Mouse (Mus musculus) skeletal muscle tissue, adult 2 months (tissue): ENCODE measurements around the gene Map4.

Experiments
- DNase-seq: peaks from one replicate; pipeline ENCODE4 v3.0.0-alpha.2; 2012; ENCODE audit warnings: low read depth, low spot score

Gene Map4

DNA sequence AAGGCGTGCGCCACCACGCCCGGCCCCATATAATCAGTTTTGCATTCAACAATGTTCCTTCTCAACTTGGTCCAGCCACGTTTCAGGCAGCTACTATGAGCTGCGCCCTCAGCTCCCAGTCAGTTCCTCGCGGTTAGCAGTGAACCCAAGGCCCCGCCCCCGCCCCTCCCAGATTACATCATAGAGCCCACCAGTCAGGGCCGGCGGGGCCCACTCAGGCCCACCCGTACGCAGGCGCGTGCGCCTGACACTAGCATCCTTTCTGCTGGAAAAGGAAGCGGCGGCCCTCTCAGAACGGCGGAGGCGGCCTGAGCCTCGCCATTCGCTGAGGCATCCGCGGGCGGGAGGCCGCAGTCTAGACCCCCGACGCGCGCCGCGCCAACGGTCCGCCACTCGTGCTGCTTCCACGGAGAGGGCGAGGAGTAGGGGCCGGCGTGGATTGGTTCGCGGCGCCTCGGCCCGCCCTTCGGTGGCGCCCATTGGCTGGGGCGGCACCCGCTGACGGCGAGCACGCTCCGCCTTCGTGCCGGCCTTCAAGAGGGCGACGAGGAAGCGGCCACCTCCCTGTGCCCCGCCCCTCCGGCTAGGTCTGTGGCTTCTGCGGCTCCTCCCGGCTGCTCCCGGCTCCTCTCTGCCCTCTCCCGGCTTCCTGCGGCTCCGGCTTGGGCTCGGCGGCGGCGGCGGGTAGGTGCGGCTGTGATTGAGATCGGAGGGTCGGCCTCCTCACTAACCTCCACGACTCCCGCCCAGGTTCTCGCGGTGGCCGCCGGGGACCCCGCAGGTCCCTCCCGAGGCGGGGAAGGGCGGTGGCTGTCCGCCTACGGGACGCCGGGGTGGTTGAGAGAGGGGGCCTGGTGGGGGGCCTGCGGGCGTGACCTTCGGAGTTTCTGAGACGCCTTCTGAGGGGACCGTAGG lies at the start of gene Map4:
Gene Map4, plus strand, starts transcription at position 204 of the 915 bp plus-strand sequence.
- DNase-seq = peak; percentile 97

DNA sequence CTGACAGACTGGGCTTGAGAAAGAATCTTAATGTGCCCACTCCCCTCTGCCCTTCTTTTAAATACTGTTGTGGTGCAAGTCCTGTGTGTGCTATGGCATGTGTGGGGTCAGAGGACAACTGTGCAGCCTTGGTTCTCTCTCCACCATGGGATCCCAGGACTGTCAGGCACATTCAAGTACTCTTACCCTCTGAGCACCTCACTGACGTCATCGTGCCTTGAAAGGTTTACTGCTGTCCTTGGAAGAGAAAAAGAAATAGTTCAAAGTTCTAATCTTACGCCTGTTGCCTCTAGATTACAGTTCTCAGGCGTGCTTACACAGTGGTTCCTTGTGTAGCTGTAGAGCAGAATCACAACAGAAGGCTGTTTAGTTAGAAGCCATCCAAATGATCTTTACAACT lies 45.0 kb upstream of the Map4 start:
- no peak for DNase-seq

- DNase-seq = no peak
These were observed 43.9 kb upstream of the Map4 start for GRCm38 (mm10) chr9:109887321-109887720.

DNA sequence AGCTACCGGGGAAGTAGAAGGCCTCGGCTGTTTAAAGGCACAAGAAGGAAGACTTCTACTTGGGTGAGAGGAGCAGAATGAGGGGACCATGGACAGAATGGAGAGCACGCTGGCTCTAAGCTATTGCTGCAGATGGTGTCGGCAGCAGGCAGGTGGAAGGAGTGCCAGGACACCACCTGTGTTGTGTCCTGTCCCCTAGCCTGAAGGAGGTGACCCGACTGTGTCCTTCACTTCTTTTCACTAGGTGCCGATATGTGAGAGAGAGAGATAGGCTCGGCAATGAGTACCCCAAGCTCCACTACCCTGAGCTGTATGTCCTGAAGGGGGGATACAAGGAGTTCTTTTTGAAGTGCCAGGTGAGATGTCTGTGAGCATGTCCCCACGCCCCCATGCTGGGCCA lies 39.8 kb upstream of the Map4 start:
- no peak for DNase-seq

DNA sequence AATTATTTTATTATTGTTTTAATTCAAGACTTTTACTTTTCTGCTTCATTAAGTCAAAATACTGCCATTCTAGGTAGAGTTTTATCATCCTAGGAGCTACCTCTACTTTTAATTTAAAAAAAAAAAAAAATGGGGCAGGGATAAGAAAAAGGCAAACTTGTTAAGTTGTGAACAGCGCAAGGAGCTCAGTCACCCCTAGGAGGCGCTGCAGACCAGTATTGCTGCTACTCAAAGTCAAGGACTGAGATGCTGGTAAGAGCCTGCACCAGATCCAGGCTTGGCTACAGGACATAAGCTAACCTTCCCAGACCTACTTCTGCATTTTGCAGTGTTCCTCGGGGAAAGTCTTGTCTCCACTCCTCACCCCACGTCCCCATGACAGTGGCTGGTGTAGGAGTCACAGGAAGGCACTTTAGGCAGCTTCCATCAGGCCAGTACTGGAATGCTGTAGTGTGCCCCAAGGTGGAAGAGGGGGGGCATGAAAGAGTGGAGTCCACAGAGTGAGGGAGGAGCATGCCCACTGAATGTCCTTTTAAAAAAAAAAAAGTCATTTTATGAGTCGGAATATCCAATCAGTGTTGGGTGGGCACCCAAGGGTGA lies 38.5 kb upstream of the Map4 start:
- DNase-seq = peak; percentile 82

DNA sequence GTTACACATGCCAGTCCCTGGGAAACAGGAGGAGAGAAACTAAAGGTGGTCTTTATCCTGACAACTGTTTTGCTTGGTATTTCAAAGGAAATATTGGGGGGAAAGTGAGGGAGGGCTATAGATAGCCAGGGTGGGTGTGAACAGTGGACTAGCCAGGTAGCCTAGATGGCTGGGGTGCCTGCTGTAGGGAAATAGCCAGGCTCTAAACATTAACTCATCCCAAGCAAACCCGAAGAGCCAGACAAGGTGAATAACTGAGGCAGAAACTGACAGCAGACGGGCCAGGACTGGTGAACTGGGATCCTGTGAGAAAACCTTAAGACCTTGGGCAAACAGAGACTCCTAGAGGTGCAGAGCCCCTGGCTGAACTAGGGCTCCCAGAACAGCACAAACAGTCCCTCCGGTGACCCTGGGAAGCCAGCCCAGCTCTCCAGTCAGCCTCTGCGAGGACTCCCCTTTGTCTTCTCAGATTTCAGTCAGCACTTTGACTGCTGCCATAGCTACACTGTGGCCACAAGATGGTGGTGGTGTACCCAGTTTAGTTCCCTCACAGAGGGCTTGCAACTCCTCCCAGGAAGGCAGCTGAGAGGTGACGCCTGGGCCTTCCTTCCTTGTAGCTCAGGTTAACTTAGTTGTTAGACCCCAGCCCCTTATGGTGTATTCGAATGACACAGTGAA lies 36.7 kb upstream of the Map4 start:
- peak; percentile 92 for DNase-seq

GRCm38 (mm10) chr9:109895593-109895992 lies 35.7 kb upstream of the Map4 start:
- DNase-seq = peak; percentile 57

GRCm38 (mm10) chr9:109896253-109897150 lies 34.8 kb upstream of the Map4 start:
- DNase-seq = peak; percentile 88

GRCm38 (mm10) chr9:109898027-109898426 lies 33.2 kb upstream of the Map4 start:
- DNase-seq = peak; percentile 77

- DNase-seq = no peak
These were observed 31.9 kb upstream of the Map4 start for GRCm38 (mm10) chr9:109899361-109899760.

- no peak for DNase-seq
These were observed 31.5 kb upstream of the Map4 start for GRCm38 (mm10) chr9:109899774-109900173.

DNA sequence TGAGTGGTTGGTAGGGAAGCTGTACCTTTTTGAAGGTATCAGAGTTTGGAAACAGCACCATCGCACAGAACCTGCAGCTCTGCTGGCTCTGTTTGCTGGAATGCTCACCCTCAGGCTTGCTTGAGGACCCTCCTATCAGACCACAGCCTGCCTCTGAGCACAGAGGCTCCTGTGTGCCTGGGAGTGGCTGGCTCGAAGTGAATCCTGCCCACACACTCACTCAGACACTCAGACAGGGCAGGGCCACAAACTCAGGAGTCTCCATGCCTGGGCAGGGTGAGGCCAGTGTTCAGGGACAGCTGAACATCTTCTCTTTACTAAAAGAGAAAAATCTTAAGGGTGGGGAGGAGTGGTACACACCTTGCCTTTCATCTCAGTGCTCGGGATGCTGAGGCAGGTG lies 30.7 kb upstream of the Map4 start:
- no peak for DNase-seq

DNA sequence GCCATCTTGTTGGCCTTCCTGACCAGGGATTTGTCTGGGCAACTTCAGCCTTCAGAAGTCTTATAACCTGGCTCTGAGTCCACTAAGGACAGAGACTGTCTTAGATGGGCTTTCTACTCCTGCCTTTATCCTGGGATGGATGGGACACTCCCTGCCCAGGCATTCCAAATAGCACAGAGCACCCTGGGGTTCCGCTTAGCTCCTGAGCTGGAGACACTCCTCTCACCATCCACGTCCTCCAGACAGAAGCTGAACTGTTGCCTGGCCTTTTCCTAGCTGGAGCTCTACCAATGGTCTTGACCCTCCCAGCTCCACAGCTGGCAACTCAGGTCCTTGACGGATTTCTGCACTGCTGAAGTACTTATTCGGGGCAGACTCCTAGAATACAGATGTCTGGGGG lies 29.0 kb upstream of the Map4 start:
- DNase-seq = no peak

GRCm38 (mm10) chr9:109902740-109903139 lies 28.5 kb upstream of the Map4 start:
- no peak for DNase-seq

DNA sequence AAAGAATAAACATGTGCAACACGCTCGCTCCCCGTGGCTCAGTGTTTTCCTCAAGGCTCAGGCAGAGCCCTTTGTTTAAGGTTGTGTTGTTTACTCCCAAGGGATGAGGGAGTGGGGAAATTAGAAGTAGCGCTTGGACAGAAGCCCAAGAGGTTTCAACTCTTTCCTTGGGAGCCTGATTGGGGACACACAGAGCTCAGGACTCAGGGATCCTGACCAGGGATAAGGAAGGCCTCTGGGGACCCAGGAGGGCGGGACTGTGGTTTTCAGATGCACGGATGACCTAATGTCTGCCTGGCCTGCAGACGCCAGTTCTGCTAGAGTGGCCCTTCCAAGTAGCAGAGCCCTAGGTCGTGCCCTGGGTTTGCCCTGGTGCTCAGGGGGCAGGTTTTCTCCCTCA lies 24.0 kb upstream of the Map4 start:
- peak; percentile 66 for DNase-seq

DNA sequence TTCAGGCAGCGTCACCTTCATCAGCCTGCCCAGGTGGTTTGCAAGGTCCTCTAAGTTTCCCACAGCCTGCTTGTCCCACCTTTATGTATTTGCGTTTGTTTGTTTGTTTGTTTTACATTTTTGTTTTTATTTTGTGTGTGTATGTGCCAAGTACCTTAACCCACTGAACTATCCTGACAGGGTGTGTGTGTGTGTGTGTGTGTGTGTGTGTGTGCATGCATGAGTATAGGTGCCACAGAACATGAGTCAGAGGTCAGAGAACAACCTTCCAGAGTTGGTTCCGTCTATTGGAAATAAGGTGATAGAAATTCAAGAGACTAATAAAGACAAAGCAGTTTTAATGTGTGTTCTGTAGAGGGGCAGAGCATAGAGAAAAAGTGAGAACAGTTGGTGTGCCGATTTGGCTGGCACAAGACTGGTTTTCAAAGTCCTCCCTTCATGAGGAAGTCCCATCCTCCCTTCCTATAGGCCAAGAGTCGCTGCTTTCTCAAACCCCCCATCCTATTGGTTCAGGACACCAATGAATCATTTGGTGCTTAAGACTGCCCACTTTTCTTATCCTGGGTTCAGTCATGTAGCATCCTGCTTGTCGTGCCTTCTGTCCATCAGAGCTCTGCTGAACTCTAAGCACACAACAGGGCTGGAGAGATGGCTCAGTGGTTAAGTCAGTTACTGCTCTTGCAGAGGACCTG lies 23.3 kb upstream of the Map4 start:
- no peak for DNase-seq

DNA sequence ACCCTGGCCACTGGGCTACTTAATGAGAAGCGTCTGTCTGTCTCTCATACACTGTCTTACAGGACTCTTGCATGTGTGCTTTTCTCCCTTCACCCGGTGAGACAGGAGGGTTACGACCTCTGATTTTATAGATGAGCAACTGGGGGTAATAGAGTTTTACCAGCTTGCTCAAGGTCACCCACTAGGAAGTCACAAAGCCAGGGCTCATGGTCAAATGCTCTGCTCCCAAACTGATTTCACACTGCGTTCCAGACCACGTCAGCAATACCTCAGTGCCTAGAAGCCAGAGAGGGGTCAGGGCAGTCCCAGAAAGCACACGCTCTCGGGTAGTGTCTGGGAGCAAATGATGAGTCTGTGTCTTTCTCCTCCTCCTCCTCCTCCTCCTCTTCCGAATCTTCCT lies 22.2 kb upstream of the Map4 start:
- no peak for DNase-seq

- DNase-seq = no peak
These were observed 21.3 kb upstream of the Map4 start for GRCm38 (mm10) chr9:109909926-109910325.

GRCm38 (mm10) chr9:109911779-109912178 lies 19.5 kb upstream of the Map4 start:
- DNase-seq = peak; percentile 89

GRCm38 (mm10) chr9:109914269-109914926 lies 16.9 kb upstream of the Map4 start:
- no peak for DNase-seq
